Mouse (Mus musculus) T-helper 17 cell (primary cell): Measurements from ENCODE around the gene Isl1.

Source experiments
- in situ Hi-C, 2 experiments: fragments of 300-600 bp; cut with MboI, MseI; formaldehyde crosslinking; loops; 1 replicate in 1 of 2; 2 replicates in 1 of 2; pipeline ENCODE4 v1.15.1; 2025; ENCODE audit warnings: high pct_unique_total_duplicates in 2 of 2

Gene Isl1

DNA sequence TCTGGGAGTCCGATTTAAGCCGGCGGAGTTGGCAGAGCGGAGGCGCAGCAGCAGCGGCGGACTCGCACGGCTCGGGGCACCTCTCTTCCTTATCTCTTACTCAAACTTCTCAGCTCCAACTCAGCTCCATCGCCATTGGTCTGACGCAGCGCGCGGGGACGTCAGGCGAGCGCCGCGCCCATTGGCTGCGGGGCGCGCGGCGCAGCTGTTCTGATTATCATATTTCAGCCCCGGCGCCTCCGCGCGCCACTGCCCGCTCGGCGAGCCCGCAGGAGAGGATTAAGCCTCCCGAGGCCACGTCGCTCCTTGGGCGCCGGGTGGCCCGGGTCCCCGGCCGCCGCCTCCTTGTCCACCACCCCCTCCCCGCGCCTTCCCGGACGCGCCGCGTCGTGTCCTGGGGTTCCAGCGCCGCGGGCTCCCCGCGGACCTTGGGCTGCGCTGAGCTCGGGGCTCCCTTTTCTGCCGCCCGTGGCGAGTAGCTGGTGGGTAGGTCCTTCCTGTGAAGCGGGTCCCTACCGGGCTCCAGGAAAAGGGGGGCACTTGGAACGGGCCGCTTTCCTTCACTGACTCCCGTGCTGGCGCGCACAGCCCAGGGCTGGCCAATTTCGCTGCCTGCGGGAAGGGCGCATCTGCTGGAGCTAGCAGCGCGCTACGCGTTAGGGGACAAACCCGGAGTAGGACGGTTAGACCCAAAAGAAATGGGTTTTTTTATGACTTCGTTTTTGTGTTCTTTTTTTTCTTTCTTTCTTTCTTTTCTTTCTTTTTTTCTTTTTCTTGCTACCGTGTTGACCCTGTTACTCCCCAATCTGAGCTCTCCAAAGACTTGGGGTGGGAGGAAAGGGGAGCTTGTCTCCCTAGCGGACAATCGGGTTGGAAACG, at the start of gene Isl1:
Gene Isl1 (minus strand): TSS at position 106 of the 879 bp plus-strand sequence.
- in situ Hi-C loops: loop anchor here in 1 of 2 experiments (5.0 kb wide), 1 partner anchor 402 kb away; no protein-coding TSS in a partner anchor

DNA sequence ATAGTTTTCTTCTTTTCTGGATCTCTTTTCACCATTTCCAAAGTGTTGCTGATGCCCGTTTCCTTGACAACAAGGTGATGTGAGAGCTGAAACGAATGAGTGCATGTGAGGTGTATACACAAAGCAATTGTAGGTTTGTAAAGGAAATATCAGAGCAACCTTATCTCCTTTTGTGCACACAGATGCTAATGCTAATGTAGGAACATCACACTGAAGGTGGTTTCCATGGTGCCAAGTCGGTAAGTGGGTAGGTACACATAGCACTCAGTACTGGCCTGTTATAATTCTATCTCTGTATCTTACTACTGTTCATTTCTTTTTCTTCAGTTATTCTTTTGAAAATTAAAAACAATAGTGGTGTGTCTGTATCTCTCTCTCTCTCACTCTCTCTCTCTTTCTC, 26.3 kb upstream of the Isl1 start:
- in situ Hi-C loops: no loop called here

DNA sequence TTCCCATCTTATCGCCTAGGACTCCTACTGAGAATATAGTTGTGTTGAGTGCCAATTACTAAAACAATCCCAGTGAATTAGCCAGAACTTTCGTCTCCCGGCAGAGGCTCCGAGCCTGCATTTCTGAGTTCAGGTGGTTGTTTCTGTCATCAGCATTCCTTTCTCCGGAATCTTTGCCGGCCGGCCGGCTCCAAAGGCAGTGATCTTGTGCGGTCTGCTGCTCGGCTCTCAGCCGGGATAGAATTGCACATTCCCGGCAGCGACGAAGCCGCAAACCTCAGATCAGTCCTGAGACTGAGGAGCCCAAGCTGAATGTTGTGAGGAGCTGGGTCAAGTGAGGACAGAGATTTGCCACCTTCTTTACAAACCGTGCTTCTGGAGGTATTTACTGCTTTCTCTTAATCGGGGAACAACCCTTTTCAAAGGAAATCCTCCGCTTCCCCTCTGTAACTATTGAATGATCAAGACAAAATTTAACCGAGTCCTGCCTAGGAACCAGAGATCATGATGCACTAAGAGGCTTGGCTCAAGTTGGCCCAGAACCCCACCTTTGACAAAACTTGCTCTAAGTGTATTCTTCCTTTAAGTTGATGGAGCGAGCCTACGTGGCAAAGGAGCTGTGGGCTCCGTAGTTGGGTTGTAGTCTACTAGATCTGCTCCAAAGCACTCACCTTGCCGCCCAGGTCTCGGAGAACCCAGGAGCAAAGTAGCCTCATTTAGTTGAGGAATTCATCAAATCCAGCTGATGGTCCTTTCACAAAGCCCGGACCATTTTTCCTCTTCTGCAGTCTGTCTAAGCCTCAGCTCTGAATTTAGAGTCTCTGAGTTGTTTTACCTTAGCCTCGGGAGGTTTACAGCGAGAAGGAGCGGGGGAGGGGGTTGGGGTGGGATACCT, 4.4 kb upstream of the Isl1 start:
- in situ Hi-C loops: no loop called here

DNA sequence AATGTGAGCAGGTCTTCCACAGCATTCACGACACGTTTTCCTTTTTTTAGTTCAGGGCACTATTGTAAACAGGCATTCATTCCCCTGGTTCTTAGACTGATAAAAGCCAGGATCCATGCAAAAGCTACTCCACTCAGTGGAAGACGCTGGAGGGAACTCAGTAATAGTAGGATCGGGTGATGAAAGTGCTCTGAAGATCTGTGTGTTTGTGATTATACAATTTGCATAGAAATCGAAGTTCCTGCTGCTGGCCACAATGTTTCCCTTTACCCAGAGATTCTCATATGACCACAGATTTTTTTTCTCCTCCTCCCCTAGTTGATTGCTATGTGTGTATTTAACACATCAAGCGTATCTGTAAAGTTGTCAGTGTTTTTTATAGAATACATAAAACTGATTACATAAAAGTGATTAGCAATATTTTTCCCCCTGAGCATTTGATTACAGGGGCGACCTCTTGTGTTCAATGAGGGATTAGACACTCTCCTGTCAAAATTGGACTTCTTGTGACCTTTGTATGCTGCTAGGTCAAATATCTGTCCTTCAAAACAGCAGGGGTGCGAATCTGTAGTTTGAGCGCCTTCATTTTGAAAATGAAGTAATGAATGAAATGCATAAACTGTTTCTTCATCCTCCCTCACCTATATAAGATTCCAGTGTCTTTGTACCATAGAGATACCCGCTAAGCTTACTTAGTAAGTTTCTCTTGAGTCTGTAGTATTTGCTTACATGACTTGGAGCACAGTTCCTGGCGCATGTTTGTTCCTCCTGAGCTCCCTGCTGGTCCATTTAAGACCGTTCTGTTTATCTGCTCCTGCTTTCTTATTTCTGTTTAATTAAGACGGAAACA, 2.6 kb upstream of the Isl1 start:
- in situ Hi-C loops: no loop called here

DNA sequence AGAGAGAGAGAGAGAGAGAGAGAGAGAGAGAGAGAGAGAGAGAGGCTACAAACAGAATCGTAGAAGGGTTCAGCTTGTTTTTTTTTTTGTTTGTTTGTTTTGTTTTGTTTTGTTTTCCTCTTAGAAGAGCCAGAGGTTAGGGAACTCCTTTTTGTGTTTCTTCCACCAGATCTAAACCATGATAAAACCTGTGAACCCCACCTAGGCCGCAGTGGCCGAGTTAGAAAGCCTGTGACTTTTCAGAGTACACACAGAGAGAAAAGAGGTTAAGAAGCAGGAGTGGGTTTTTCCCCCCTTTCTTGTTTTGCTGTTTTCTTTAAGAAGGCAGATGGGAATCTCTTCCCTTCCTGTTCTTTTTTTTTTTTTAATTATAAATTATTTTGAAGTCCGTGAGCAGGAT, 1.5 kb upstream of the Isl1 start:
- in situ Hi-C loops: no loop called here

DNA sequence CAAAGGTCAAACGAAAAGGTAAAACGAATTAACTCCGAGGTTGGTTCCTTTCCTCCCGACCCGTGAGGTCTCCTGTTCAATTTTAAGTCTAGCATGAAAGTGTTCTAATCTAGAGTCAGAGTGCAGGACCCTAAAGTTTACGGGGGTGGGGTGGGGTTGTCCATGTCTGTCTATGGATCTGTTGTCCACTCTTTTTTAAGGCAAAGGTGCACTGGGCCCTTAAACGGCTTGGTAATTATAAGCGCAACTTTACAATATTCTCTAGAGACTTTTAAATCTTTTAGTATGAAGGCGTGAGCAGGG, 925 bp upstream of the Isl1 start:
- in situ Hi-C loops: no loop called here

DNA sequence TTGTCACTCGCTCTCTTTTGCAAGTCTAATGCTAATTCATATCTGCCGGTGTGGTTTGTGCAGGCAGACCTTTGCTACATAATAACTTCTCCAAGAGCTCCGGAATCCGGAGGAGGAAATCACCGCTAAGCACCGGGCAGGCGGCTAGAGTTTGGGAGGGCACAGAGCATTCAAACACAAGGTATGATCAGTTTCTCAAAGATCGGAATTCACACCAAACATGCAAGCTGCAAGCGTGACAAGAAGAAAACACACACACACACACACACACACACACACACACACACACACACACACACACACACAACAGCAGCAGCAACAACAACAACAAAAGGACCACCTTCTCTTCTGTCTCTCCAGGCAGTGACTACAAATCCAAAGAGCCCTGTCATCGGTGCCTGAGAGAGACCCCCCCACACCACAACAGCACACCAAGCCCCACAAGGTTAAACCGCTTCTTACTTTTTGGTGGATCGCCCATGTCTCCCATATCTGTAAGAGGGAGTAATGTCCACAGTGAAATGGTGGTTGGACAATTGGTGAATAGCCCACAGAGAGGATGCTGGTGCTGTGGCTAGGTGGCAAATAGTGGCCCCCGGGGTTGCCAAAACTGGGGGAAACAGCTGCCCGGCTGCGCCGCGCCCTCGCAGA, 431 bp downstream of the Isl1 start:
- in situ Hi-C loops: loop anchor here in 1 of 2 experiments (5.0 kb wide), 1 partner anchor 403 kb away; no protein-coding TSS in a partner anchor

DNA sequence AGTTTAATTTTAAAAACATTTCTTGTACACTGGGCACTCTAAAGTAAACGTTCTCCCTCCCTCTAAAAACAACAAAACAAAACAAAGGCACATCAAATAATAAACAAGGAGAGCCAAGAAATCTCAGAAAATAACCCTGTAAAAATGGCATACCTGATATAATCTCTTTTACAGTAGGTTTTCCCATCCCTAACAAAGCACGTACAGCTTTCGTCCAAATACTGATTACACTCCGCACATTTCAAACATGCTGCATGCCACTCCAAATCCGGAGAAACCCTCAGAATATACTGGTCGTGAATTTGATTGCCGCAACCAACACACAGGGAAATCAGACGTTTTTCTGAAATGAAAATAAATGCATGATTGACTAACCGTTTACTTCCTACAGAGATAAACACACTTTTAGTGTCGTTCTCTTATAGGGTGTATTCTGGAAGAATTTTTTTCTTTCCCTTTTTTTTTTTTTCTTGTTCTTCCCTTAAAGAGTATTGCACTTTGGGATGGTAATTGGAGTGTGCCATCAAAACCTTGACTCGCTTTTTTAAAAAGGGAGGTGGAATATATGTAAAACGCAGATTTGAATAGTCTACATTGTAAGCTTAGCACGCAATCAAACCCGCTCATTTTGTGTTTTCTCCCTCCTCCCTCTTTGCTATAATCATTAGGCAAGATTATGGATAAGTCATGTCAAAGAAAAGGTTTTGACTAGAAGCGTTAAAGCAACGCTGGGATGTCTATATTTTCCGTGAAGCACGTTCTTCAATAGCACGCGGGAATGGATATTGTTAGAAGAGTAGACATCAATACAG, 1.2 kb downstream of the Isl1 start:
- in situ Hi-C loops: loop anchor here in 1 of 2 experiments (5.0 kb wide), 1 partner anchor 404 kb away; no protein-coding TSS in a partner anchor

DNA sequence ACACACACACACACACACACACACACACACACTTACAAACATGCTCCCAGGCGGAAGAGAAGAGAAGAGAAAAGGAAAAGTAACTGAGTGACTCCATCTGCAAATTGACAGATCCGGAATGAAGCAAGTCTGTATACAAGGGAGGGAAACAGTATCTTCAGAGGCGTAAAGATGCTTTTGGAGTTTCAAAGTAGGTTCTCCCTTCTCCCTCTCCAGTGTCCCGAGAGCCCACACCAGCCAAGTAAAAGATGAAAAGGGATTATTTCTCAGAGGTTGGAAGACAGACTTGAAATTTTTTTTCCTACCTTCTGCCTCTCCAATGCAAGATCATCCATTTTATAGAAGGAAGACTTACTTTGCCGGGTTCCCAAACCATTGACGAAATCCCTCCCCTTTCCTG, 2.9 kb downstream of the Isl1 start:
- in situ Hi-C loops: loop anchor here in 1 of 2 experiments (5.0 kb wide), 1 partner anchor 406 kb away; no protein-coding TSS in a partner anchor

DNA sequence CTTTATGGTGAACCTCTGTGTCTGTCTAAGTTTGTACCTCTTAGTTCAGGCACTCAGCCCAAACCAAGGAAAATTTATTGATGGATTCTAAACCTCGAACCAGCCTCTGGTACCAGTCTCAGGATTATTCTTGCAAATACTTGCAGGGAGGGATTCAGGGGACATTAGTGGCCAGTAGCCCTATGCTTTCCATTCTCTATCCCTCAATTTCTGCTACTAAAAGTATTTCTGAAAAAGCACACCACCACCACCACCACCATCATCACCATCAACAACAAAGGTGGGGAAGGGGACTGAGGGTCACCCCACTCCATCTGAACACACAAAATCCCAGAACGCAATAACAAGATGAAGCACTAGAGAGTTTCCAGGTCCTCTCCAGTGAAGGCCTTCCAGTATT, 3.8 kb downstream of the Isl1 start:
- in situ Hi-C loops: loop anchor here in 1 of 2 experiments (5.0 kb wide), 1 partner anchor 407 kb away; no protein-coding TSS in a partner anchor

DNA sequence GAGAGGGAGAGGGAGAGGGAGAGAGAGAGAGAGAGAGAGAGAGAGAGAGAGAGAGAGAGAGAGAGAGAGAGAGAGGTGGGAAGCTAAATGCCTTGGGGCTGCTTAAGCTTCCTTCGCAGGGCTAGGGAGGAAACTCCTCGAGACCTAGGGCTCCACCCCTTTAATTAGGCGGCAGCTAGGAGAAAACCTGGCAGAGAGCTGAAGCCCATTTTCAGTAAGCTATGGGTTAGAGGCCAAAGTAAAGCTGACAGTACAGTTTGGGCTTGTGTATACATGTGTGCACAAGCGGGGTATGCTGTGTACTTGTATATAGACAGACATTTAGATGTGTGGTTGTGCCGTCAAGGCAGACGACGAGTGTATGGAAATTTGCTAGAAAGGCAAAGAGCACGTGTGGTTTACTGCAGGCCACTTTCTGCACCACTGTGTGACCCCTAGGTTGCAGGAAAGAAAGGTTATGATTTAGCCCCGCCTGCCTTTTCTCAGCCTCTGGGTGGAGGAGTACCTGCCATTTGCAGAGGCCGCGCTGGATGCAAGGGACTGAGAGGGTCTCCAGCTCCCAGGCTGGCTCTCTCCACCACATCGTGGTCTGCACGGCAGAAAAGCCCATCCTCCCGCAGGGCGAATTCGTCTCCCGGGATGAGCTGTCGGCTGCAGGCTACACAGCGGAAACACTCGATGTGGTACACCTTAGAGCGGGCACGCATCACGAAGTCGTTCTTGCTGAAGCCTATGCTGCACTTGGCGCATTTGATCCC, 4.6 kb downstream of the Isl1 start:
- in situ Hi-C loops: loop anchor here in 1 of 2 experiments (5.0 kb wide), 1 partner anchor 407 kb away; no protein-coding TSS in a partner anchor

DNA sequence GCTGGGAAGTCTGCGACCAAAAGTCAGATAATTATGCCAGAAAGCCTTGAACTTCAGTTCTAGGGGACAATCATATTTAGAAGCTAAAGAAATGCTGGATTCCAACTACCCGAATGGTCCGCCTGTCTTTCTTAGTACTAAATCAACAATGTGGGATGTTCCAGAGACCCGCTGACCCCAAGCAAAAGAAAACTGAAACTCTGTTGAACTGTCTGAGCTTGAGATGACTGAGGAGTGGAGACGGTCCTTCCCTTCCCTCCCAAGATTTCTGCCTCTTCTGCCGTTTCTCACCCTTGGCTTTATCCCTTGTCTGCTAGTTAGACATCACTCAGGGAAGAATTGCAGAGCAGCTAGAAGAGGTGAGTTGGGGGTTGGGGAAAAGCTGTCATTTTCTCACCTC, 5.7 kb downstream of the Isl1 start:
- in situ Hi-C loops: no loop called here

DNA sequence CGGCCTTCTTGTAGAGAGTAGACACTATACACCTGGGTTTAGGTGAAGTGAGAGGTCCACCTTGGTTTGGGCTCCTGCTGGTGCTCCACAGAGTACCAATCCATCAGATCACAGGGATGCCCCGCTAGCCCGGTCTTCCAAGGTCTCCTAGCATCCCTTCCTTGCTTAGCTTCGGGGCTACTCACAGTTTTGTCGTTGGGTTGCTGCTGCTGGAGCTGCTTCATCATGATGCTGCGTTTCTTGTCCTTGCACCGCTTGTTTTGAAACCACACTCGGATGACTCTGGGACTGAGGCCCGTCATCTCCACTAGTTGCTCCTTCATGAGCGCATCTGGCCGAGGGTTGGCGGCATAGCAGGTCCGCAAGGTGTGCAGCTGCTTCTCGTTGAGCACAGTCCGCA, 6.6 kb downstream of the Isl1 start:
- in situ Hi-C loops: no loop called here

DNA sequence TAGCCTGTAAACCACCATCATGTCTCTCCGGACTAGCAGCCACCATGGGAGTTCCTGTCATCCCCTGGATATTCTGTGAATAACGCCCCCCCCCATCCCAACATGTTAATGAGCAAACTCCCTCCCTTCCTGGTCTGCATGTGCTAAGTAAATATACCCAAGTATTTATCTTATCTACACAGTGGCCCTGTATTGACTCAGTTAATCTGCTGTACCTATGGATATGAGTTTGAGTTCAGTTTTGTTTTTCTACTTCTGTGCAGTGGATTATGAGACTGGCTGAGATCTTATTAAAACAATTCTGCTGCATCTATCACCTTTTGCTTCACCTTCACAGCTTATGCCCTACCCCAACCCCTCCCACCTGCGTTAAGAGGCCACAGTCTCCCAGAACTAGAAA, 7.8 kb downstream of the Isl1 start:
- in situ Hi-C loops: no loop called here

DNA sequence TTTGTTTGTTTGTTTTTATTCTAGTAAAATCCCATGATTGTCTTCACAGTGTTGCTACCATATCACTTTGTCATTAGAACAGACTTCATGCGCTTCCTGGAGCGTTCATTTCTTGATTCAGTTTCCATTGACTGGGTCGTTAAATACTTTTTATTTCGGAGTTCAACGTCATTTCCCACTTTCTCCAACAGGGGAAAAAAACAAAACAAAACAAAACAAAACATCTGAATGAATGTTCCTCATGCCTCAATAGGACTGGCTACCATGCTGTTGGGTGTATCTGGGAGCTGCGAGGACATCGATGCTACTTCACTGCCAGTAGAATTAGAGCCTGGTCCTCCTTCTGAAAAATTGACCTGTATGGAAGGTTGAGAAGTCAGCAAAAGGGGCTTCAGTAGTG, 10.2 kb downstream of the Isl1 start:
- in situ Hi-C loops: loop anchor here in 1 of 2 experiments (10.0 kb wide), 1 partner anchor 586 kb away; no protein-coding TSS in a partner anchor

DNA sequence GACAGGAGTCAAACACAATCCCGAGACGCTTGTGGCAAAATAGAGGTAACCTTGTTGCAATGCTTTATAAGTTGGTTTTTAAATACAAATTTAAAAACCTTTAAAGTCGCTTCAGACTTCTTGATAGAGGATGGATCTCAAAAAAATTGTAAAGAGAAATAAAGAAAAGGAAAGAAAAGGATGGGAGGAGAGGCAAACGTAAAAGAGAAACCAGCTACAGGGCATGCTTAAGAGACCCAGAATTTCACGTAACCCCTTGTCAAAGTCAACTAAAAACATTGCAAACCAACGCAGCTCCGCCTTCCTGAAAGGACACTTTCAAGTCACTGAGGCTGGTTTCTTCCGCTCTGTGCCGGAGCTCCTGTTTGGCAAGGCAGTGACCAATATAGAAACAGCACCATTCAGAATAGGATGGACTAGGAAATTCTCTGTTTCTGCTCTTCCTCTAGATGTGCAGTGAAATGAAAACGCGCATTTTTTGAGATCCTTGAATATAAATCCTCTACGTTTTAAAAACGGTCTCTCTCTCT, 10.8 kb downstream of the Isl1 start:
- in situ Hi-C loops: loop anchor here in 1 of 2 experiments (10.0 kb wide), 1 partner anchor 586 kb away; no protein-coding TSS in a partner anchor

DNA sequence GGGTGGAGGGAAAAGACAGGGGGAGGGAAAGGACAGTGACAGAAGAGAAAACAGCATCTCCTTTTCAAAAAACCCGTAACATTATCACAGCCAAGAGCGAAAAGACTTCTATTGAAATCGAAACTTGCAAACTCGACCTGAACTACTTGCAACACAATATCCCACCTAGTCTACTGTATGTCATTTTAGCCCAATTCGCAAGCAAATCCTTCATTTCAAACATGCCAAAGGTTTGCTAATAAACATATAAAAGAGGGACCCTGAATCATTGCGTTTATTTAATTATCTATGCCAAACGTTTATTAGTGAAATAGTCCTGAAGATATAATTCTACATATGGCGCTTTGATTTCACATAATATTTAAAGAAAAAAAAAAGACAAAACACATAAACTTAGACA, 11.5 kb downstream of the Isl1 start:
- in situ Hi-C loops: loop anchor here in 1 of 2 experiments (10.0 kb wide), 1 partner anchor 587 kb away; no protein-coding TSS in a partner anchor

DNA sequence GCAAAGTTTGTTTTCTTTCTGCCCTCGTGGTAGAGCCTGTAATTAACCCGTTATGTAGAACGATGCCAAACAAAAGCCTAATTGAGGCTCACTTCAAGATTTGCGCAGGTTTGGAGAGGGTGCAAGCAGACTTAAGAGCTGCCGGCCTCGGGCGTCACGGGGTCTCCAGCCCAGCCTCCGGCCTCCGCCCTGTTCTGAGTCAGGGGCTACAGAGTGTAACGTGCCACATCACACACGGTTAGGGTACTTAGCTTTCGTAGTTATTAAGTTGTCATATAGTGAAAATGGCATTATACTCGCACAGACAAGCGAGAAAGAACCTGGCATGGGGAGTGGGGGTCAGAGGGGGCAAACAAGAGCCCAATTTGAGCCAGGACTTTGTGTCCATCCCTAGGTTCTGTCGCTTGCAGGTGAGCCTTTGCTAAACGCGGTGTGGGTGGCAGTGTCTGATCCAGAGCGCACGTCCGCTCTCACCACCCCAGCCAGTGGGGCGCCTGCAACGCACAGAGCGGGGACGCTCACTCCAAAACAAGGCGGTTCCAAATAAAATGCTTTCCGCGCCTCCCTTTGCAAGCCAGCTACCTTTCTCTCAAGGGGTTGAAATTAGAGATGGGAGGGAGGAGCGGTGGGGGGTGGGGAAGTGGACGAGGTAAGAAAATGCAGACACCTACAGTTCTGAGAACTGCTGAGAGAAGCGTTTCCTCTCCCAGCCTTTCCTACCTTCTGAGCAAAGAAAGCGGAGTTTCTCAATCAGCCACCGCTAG, 12.3 kb downstream of the Isl1 start:
- in situ Hi-C loops: loop anchor here in 1 of 2 experiments (10.0 kb wide), 1 partner anchor 588 kb away; no protein-coding TSS in a partner anchor
